Mouse (Mus musculus): ENCODE data around the gene Rbm47.

Rbm47 gene

GRCm38 (mm10) chr5:66135161-66135852 lies 37.6 kb downstream of the Rbm47 start:
- in situ Hi-C loops (cut with MboI; ENCODE audit: low sequenced_read_pairs) = no loop called here

DNA sequence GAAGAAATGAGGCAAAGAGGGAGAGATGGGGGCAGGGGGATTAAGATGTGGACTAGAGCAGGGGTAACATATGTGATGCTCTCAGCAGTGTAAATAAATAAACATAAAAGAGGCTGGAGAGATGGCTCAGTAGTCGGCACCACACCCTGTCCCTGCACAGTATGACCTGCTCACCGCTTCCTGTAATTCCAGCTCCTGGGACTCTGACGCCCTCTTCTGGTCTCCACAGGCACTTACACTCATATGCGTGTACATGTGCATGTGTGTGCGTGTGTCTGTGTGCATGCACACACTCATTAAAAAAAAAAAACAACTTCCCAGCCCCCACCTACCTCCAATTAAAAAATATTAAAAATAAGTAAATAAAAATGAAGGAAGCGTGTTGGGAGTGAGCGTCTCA lies 38.3 kb downstream of the Rbm47 start:
- in situ Hi-C loops (cut with MboI; ENCODE audit: low sequenced_read_pairs) = no loop called here

- in situ Hi-C loops (cut with MboI; ENCODE audit: low sequenced_read_pairs) = no loop called here
Observed at GRCm38 (mm10) chr5:66128948-66129347, 44.0 kb downstream of the Rbm47 start.

DNA sequence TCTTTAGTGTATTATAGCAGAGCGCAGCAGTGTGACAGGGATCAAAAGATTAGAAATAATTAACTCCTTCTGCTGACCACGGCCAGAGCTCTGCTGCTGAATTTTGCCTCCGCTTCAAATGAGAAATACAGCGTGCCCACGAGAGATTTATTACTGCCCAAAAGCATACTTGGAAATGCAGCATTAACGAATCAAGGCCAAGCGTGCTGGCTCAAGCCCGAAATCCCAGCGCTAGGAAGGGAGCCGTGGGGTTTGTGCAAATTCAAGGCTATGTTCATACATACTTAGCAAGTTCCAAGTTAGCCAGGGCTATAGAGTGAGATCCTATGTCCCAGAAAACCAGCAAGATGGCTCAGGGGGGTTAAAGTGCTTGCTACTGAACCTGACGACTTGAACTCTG lies 47.5 kb downstream of the Rbm47 start:
- in situ Hi-C loops (cut with MboI; ENCODE audit: low sequenced_read_pairs) = no loop called here

DNA sequence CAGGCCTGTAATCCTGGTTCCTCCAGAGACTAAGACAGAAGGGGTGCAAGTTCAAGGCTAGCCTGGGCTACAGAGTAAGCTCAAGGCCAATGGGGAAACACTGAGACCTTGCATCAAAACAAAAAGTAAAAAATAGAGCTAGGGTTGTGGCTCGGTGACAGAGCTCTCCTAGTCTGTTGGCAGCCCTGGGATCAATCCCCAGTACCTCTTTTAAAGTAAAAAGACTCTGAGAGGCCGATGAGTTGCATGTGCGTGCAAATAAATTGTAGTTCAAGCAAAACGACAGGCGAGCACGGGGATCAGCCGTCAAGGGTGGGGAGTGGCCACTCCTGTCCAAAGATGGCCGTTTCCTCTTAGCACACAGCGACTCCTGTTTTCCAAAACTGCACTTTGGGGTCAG lies 48.0 kb downstream of the Rbm47 start:
- in situ Hi-C loops (cut with MboI; ENCODE audit: low sequenced_read_pairs) = no loop called here

DNA sequence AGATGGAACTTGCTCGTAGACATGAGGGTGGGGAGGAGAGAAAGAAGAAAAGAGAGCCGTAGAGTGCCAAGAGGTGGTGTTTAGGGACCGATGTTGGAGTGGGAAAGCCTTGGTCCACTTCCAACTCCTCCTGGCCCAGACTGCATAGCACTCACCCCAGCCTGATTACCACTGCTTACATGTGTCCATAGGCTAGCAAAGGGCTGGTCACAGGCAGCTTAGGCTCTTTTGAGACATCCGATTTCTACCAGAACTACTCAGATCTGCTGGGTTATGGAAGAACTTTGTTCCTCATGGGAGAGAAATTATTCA lies 48.9 kb downstream of the Rbm47 start:
- in situ Hi-C loops (cut with MboI; ENCODE audit: low sequenced_read_pairs) = no loop called here

DNA sequence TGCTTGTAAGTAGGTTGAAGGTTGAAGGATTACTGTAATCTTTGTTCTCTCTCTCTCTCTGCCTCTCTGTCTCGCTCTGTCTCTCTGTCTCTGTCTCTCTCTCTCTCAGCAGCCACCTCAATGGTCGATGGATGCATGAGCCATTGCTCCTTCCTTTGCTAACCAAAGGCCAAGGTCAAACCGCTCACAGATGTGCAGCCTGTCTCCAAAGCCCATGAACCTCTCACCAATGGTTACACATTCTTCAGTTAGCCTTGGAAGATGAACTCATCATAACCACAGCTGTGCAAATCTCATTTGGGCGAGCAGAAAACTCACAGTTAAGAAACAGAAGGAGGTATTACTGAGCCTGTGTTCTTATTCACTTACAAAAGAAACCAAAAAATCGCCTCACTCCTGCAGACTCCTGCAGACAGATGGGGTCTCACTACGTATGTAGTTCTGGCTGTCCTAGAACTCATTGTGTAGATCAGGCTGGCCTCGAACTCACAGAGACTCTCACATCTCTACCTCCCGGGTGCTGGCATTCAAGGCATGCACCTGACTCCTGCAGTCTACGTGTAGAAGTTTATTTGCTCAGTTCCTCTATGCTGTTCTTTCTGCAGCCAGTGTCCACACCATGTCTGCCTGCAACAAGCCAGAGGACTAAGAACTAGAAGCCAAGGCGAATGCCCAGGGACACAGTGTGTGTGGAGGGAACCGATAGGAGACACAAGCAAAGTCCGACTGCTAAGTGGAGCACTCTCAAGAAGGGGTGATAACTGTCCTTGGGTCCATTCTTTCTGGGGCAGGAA lies 49.4 kb downstream of the Rbm47 start:
- in situ Hi-C loops (cut with MboI; ENCODE audit: low sequenced_read_pairs) = no loop called here

GRCm38 (mm10) chr5:66121255-66121654 lies 51.7 kb downstream of the Rbm47 start:
- in situ Hi-C loops (cut with MboI; ENCODE audit: low sequenced_read_pairs) = no loop called here

DNA sequence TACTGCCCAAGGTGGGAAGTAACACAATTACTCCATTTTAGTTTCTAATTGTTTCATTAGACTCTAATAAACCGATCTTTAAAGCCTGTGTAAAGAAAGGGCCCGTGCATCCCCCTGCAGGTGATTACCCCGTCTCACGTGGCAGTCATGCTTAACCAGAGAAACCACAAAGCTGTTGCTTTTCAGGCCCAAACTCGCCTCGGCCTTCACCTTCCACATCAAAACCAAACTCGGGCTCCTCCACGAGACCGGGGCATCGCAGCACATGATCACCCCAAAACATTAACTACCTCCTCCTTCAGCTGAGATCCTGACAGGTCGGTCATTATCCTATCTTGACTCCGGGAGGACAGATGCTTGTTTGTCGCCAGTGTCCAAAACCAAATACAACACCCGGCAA lies 58.2 kb downstream of the Rbm47 start:
- in situ Hi-C loops (cut with MboI; ENCODE audit: low sequenced_read_pairs) = no loop called here

DNA sequence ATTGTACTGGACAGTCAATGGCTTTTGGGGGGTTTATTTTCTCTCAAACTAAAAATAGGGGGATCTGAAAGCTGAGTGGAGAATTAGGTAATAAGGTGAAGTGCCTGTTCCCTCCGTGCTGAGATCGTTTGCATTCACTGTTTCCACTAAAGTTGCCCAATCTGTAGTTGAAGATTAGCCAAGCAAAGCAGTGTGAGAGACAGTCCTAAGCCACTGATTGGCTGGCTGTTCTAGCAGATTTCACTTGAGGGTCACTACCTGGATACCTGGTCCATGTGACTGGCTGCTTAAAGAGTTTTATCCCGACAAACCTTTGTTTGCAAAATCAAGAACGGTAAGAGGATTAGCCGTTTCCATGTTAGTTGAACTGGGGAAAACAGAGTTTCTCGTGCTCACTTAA lies 58.7 kb downstream of the Rbm47 start:
- in situ Hi-C loops (cut with MboI; ENCODE audit: low sequenced_read_pairs) = no loop called here

- in situ Hi-C loops (cut with MboI; ENCODE audit: low sequenced_read_pairs) = no loop called here
Observed at GRCm38 (mm10) chr5:66112059-66112458, 60.9 kb downstream of the Rbm47 start.

DNA sequence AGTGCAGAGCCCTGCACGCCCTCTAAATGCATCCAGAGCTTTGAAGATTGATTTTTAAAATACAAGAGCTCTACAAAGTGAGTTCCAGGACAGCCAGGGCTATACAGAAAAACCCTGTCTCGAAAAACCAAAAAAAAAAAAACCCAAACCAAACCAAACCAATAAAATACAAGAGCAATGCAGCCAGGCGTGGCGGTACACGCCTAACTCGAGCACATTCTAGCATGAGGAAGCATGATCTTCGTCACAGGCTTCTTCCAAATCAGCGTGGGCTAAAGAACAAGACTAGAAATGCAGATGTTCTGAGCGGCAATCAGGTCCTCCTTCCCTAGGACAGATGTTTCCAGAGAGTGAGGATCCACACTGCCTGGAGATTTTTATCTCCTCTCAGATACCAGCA lies 66.5 kb downstream of the Rbm47 start:
- in situ Hi-C loops (cut with MboI; ENCODE audit: low sequenced_read_pairs) = no loop called here

- in situ Hi-C loops (cut with MboI; ENCODE audit: low sequenced_read_pairs) = no loop called here
Observed at GRCm38 (mm10) chr5:66105946-66106345, 67.0 kb downstream of the Rbm47 start.

DNA sequence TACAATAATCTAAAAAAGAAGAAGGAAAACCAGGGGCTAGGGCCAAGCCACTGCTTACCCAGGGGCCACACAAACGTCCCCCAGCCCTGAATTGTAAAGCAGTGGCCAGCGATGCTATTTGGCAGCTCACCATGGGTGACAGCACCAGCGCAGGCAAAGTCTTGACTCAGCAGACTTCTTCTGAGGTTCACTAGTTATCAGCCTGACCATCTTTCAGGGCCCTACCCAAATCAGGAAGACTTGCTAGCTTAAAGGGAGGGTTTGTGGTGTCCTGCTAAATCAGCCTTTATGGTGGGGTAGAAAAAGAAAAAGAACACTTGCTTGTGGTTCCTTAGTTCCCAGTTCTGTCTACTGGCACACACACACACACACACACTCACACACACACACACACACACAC lies 67.6 kb downstream of the Rbm47 start:
- in situ Hi-C loops (cut with MboI; ENCODE audit: low sequenced_read_pairs) = no loop called here

GRCm38 (mm10) chr5:66103386-66103785 lies 69.5 kb downstream of the Rbm47 start:
- in situ Hi-C loops (cut with MboI; ENCODE audit: low sequenced_read_pairs) = no loop called here

DNA sequence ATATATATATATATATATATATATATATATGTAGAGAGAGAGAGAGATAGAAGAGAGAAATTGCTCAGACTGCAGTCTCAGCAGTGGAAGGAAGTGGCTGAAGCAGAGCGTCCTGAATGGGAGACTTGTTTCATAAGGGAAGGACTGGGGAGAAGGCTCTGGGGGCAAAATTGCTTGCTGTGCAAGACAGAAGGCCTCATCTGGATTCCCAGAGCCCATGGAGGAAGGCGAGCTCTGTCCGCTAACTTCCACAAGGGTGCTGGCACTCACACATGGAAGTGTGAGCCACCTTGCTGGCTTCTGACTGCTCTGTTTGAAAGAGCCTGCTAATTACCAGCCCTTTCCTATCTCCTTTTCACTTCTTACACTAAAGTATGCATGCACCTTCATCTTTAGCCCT lies 70.1 kb downstream of the Rbm47 start:
- in situ Hi-C loops (cut with MboI; ENCODE audit: low sequenced_read_pairs) = no loop called here

- in situ Hi-C loops (cut with MboI; ENCODE audit: low sequenced_read_pairs) = no loop called here
Observed at GRCm38 (mm10) chr5:66101577-66101976, 71.3 kb downstream of the Rbm47 start.

DNA sequence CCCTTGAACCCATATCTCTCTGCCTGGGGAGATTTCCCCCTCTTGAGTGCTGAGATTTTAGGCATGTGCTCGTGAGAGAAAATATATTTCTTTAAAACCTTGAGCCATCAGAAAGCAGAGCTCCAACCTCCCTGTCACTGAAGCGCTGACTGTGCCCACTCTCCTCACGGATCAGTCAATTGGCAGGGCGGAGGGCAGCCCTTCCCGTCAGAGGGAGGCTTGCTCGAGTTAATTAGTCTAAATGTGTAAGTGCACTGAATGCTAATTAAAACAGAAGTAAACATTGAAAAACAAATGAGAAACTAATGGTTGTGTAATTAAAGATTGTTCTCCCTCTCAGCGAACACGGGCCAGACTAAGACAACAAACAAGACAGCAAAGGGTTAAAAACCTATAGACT lies 72.6 kb downstream of the Rbm47 start:
- in situ Hi-C loops (cut with MboI; ENCODE audit: low sequenced_read_pairs) = no loop called here

DNA sequence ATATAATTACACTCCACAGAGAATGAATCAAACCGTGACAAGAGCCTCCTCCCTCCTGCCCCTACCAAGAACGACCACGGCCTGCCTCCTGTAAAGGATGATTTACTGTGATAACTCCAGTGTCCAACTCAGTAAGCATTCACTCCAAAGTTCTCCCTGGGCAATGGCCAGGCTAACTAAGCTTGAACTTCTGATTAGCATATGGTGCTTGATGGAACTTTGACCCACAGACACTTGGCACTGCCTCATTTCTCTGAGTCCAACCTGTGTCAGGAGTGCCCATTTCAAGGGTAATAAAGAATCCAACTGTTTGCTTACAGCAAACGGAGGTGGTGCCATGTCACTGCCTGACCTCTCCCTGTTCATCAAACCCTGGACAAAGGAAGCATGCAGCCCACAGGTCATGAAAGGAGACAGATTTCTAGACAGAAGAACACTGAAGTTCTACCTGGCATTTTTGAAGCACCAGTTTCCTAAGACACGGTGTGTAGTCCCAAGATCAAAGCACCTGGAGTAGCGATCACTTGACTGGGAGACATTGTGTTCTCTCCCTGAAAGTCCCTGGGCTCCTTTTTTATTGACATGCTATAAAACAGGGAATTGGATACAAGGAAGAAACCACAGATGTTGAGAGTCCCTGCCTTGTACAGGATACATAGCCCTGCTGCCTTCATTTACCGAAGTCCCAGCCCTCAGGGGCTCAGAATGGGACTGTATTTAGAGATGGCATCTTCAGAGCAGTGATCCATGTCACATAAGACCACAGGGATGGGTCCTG lies 74.6 kb downstream of the Rbm47 start:
- in situ Hi-C loops (cut with MboI; ENCODE audit: low sequenced_read_pairs) = no loop called here

DNA sequence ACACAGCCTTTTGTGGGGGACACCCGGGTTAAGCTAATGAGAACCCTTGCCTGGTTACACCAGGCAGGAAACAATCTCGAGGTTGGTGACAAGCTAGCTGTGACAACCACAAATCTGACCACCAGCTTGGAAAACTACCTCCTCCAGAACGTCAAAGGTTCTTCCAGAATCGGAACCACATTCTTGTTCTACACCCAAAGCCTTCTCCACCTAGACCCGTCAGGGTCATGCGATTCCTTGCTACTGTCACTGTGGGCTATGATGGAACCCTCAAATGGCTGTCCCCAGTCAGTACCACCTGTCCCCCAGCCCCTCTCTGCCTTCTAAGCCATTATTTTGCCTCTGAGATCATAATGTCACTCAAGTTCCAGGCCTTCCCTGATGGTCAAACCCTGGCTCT lies 76.8 kb downstream of the Rbm47 start:
- in situ Hi-C loops (cut with MboI; ENCODE audit: low sequenced_read_pairs) = no loop called here

DNA sequence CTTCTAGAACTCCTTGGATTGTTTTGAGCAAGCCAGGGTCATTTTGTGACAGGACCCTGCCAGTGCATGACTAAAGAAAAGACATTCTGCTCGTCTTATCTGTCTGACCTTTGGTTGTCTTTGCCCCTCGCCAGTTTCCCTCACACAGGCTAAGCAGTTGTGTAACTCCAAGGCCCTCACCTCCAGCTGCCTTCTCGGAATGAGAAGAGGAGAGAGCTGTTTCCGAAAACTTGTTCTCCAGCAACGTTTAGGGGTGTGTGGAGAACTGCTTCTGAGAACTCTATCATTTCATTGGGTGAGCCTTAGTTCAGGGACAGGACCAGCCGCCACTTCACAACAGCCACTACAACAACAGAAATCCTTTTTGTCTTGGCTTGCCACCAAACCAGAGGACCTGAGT lies 77.8 kb downstream of the Rbm47 start:
- in situ Hi-C loops (cut with MboI; ENCODE audit: low sequenced_read_pairs) = no loop called here

DNA sequence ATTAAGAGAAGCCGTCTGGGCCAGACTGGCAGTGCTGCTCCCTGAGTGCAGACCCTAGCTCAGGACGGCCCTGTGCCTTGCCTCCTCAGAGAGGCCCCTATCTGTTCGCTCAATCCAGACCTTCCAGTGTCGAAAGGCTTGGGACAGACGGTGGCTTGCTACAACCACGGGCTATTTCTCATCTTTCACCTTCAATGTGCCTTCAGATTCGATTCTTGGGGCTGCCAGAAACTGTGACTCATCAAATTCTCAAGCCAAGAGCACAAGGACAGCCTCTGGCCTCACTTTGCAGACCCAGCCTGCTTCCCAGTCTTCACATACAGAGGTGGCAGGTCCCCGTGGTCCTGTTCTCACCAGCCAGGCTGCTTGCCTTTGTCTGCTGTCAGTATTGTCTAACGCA lies 82.9 kb downstream of the Rbm47 start:
- in situ Hi-C loops (cut with MboI; ENCODE audit: low sequenced_read_pairs) = no loop called here
